Mouse (Mus musculus) C2C12 (cell line): ENCODE results near the gene Glrp1.

Source experiments
- CEBPB ChIP-seq: IDR thresholded peaks from one replicate; pipeline ENCODE4 v1.6.1; 2011; ENCODE audit warnings: low read depth, mild to moderate bottlenecking, control low read depth, moderate library complexity
- CTCF ChIP-seq: IDR thresholded peaks from one replicate; pipeline ENCODE4 v1.5.1; 2011; ENCODE audit not compliant: control insufficient read depth, insufficient read depth, insufficient read length
- FOSL1 ChIP-seq: IDR thresholded peaks from one replicate; pipeline ENCODE4 v1.8.0; 2011; ENCODE audit warnings: mild to moderate bottlenecking, low read length; ENCODE audit not compliant: poor library complexity, insufficient read depth, severe bottlenecking
- MAX ChIP-seq: IDR thresholded peaks from one replicate; pipeline ENCODE4 v1.6.1; 2011; ENCODE audit warnings: mild to moderate bottlenecking, control low read depth
- MYOG ChIP-seq: IDR thresholded peaks from one replicate; pipeline ENCODE4 v1.6.1; 2011; ENCODE audit not compliant: control insufficient read depth, insufficient read length; ENCODE audit errors: extremely low read depth
- USF1 ChIP-seq: IDR thresholded peaks from one replicate; pipeline ENCODE4 v1.6.1; 2011; ENCODE audit warnings: low read depth, mild to moderate bottlenecking, control low read depth, moderate library complexity

DNA sequence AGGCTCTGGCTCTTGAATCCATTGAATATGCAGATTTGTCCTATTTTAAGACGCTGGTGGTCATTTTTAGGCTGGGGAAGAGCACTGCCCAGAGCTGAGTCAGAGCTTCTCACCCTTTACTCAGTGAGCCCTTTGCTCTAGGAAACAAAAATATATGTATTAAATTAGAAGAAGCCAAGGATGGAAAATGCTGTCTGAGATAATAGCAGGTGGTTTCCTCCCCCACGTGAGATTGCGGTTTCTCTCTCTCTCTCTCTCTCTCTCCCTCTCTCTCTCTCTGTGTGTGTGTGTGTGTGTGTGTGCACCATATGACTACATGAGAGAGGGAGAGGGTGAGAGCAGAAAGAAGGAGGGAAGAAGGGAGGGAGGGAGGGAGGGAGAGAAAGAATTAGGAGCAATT lies 12.5 kb downstream of the Glrp1 start:
- TF ChIP-seq CTCF: no peak
- TF ChIP-seq CEBPB: no peak
- TF ChIP-seq MAX: no peak
- TF ChIP-seq MYOG: no peak
- TF ChIP-seq FOSL1: no peak
- TF ChIP-seq USF1: no peak
